Mouse (Mus musculus) R1 (cell line): ENCODE data around the gene Plin4.
"Not testable (repeated sequence)": the region's sequence is repeated elsewhere in the genome, so short reads cannot be mapped to it uniquely, and the experiment has no call there.

Experiments
- DNase-seq: peaks from one replicate; pipeline ENCODE4 v3.0.0-alpha.2; 2018; ENCODE audit warnings: low read depth, low spot score

The Plin4 gene

DNA sequence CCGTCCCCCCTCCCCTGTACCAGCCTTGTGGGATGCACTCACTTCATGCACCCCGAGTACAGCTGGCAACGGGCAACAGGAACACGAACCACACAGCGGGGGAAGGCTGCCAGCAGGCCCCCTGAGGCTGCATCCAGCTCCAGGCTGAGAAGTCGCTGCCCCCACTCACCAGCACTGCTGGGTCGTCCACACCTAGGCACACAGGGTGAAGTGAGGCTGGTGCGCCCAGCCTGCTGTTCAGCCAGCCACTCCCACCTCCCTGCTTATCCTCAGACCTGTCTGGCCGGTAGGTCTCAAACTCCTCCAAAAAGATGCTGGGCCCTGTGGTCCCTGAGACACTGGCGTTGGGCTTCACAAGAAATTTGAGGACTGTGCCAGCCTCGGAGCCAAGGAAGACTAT, 16.6 kb upstream of the Plin4 start:
- no peak for DNase-seq

DNA sequence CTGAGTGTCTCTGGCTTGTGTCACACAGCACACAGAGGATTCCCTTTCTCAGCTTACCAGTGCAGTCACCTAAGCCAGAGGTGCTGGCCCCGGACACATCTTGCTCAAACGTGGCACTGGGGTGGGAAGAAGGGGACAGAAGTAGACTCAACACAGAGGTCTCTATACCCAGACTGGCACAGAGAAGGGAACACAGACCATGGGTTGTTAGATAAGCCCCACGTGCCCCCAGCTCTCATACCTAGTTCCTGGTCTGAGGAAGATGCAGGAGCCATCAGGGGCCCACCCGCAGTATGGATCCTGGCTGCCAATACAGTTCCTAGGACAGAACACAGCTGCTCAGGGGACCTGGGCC, 15.7 kb upstream of the Plin4 start:
- no peak for DNase-seq

DNA sequence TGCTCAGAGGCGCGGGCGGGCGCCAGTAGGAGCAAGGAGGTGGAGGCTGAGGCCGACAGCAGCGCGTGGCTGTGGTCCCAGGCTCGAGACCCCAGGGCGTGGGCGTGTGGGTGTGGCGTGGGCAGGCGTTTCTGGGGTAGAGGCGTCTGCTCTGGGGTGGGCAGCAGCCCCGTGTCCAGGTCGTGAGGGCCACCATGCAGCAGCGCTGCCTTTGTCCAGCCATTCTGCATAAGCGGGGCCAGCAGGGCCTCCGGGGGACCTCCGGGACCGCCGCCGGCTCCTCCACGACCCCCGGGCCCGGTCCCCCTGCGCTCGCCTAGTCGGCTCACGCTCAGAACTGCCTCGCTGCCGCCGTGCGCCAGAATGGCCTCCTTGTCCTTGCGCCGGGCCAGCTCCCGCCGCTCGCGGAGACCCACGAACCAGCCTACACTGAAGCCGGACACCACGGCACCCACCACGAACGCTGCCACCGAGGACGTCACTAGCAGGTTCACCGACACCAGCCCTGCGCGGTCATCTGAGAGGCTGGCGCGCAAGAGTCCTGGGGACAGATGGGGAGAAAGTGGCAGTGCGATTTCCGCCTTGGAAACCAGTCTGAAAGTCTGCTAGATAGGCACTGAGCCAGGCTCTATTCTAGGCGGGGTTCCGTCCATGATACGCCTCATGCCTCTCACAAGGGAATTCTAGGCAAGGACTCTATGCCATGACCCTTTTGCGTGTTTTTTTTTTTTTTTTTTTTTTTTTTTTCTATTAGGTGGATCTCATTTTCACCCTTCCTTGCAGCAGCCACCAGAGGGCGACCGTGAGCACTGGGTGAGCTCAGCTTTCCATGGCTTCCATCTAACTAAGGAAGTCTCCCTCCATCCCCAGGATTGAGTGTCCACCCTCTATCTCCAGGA, 15.0 kb upstream of the Plin4 start:
- peak; percentile 79 for DNase-seq

DNA sequence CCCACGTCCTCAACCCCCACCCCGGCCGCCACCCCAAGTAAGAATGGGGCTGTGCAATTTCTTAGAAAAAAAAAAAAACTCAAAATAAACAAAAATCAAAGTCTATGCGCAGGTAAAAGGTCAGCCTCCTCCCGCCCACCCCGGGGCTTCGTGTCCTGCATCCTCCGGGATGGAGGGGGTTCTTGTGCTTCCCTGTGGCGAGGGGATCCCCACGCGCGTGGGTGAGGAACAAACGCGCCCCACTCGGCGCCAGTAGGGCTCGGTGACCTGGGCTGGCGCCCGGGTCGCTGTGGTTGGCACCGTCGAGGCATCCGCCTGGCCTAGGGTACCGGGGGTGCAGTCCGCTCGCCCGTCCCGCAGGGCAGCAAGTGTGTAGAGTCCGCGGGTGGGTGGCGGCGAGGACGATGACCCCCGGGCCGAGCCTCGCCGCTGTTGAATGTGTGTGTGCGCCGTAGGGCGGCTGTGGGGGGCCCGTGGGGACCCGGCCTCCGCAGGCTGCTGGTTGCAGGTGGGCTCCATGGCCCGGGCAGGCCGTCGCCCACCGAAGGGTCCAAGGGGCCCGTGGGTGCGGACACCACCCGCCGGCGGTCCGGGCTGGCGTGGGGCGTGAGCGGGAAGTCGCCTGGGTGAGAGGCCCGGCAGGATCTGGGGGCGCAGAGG, 14.2 kb upstream of the Plin4 start:
- DNase-seq, result no peak

DNA sequence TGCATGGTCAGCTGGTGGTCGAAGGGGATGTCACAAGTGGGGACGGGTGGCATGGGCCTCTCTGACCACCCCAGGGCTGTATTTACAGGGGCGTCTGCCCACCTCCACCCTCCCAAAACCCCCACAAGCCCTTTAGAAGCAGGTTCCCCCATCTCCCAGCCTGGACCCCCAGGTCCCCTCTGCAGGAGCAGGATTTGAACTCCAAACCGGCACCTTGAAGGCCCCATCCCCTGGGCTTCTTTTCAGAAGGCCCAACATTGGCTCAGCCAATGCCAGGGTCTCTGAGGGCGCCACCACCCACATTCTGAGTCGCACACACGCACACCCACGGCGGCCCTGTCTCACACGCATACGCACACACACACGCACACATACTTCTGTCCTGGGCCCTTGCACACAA, 13.6 kb upstream of the Plin4 start:
- no peak for DNase-seq

DNA sequence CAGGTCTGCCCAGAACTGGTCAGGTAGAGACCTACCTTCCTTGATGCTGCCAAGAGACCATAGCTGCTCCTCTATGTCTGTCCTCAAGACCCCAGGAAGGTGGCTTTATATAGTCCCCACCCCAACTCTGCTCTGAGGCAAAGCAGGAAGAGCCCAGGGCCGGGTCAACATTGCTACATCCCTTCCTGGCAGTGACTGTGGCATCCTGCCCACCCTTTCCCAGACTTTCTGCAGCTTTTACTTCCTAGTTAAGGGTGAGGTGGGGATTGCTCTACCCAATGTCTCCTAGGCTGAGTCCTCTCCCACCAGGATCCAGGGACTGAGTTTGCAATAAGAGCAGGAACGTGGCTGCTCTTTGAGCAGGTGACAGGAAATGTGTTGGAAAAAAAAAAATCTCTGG, 12.2 kb upstream of the Plin4 start, which contains the start of gene Lrg1:
Gene Lrg1, minus strand, starts transcription at position 176 of the 400 bp plus-strand sequence.
- no peak for DNase-seq

DNA sequence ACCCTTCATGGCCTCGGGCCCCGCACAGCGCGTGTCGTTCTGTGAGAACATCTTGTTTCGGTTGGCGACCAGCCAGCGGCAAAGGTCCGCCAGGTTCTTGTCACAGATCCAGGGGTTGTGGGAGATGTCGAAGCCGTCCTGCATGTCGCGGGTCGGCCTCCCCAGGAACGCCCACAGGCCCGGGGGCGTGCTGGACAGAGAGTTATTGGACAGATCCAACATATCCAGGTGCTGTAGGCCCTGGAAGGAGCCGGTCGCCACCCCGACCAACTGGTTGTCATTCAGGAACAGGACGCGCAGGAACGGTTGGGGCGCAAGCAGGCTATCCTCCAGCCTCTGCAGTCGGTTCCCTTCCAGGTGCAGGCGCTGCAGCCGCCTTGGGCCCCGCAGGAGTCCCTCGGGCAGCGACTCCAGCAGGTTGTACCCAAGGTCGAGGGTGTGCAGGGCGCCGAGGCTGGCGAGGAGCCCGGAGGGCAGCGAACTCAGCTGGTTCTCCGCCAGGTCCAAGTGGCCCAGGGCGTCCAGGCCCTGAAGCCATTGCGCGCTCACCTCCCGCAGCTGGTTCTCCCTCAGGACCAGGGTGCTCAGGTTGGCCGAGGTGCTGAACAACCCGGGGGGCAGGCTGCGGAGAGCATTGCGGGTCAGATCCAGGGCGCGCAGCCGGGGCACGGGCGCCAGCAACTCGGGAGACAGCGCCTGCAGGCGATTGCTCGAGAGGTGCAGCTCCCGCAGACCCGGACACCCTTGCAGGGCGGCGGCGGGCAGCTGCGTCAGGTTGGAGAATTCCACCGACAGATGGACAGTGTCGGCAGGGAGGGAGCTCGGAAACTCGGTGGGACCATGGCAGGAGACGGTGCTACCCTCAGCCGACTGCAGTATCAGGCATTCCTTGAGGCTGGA, 10.6 kb upstream of the Plin4 start:
- peak; percentile 35 for DNase-seq

DNA sequence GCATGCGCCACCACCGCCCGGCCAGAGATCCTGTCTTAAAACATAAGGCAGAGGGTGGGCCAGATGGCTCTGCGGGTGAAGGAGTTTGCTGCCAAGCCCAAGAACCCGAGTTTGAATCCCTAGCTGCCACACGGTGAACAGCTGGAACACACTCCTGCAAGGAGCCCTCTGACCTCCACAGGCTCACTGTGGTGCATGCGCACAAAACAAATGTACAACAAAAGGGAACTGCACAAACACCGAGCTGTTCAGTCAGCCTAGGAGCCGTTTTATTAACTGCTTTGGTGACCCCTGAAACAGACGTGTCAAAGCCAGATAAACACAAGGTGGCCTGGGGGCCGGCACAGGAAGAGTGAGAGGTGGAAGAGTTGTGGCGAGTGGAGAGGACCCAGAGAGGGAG, 9.8 kb upstream of the Plin4 start:
- DNase-seq, result peak; percentile 23

DNA sequence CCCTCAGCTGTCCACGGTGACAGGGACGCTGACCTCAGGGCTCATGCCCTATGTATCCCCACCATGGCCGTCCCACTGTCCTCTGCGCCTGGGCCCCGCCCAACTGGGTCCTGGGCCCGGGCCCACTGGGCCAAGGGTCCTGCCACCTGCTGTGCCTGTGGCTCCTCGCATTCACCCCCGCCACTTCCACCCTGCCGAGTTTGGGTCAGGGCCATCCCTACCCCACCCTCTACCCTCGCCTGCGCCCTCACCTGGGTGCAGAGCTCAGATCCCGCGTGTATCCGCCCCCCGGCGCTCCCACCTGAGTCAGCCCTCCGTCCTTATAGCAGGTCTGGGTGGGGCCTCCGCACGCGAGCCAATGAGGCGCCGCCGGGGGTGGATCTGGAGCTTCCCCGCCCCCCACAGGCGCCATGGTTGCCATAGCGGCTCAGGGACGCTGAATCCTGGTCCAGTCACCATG, 7.7 kb upstream of the Plin4 start, which contains the start of gene Plin5:
Gene Plin5, minus strand, starts transcription at position 346 of the 460 bp plus-strand sequence.
- DNase-seq, result peak; percentile 88

DNA sequence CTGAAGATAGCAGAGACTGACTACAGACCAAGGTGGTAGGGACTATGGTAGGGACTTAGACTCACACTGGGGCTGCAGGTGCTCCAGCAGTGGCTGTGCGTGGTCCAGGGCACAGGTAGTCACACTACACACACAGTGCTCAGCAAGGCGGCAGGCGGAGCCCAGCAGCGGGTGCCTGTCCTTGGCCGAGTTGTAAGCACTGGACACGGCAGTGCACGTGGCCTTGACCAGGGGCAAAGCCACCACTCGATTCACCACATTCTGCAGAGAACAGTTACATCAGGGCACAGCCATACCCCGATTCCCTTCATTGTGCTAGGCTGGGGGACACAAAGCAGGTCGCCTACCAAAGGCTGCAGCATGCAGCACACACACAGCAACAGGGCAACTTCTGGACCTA, 6.6 kb upstream of the Plin4 start:
- DNase-seq, result no peak

DNA sequence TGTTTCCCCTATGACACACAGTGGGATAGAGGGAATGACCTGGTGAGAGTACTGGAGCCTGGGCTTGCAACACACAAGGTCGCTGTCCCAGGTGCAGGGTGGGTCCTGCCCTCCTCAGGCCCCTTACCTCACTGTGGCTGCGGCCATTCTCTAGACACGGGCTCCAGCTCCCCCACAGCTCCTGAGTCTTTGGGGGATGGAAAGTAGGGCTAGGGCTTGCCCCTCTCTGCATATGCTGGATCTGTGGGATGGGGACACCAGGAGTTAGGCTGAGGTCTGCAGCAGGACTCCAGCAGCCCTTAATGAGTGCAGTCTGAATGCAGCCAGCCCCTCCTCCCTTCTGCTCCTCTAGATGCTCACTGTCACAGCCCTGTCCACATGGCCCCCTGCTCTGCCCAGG, 3.1 kb upstream of the Plin4 start:
- DNase-seq, result no peak

DNA sequence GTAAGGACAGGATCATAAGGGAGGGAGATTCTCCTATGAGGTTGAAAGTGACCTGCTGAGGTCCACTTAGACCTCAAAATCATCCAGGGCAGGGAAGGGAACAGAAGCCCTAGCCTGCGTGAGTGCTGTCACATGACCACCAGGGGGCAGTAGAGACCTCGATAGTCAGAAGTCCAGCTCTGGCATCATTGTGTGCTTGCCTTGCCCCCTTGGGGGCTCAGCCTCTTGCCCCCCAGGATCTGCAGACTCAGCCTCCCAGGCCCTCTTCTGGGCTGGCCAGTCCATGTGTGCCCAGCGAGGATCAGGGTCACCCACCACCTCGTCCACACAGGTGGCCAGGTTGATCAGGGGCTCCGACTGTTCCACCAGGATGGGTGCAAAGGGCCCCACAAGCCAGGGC, 2.3 kb upstream of the Plin4 start:
- DNase-seq, result peak; percentile 81

DNA sequence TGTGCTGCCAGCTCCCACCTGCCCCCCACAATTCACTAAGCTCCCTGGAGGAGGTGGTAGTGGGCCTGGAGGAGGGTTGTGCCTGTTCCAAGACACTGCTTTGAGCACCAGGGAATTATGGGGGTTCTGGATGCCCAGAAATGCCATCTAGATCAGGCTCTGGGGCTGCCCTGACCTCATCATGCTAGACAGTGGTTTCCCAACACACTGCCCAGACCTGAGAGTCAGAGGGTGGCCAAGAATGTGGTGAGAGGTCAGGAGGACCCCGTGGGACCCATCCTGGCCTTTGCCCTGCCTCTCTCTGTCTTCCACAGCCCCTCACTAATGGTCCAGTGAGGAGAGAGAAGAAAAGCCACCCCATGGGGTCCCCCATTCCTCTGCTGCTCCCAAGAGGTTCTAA, 1.4 kb upstream of the Plin4 start:
- DNase-seq, result no peak

DNA sequence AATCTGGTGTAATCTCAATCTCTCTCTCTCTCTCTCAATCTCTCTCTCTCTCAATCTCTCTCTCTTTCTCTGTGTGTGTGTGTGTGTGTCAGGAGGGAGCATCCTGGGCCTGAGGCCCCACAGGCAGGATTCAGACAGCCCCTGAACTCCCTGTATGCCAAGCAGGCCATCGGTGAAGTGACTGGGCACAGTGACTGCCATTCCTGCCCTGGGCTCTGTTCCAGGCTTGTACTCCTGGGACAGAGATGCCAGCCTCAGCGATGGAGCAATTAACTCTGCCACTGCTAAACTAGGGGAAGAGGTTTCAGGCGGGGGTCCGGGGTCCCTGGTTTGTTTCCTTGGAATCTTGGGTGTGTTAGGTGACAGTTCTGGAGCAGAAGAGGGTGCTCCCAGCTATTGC, 968 bp upstream of the Plin4 start:
- no peak for DNase-seq

DNA sequence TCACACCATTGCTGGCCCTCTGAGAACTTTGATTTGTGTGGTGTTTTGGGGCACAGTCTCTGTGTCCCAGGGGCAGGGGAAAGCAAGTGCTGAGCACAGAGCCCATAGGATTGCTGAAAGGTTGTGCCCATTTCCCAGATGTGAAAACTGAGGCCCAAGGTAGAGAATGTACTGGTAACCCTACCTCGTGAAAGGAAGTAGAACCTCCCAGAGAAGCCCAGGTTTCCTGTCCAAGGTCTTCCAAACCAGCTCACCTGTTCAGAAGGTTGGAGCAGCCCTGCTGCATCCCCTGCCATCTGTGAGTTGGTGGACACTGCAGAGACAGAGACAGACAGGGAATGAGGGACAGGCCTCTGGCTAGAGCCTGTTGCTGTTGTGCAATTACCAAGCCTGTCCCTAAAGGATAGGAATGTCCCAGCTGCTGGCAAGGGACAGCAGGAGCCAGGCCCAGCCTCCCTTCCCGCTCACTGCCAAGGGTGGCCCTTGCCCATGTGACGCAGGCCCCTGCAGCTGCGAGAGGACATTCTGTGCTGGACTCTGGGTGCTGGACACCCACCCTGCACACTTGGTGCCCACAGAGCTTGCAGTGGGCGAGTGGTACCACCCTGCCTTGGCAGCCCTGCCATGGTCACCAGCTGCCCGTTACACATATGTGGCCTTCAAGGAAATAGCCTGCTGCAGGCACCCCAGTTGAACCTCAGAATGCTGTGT, 1.1 kb downstream of the Plin4 start:
- no peak for DNase-seq

DNA sequence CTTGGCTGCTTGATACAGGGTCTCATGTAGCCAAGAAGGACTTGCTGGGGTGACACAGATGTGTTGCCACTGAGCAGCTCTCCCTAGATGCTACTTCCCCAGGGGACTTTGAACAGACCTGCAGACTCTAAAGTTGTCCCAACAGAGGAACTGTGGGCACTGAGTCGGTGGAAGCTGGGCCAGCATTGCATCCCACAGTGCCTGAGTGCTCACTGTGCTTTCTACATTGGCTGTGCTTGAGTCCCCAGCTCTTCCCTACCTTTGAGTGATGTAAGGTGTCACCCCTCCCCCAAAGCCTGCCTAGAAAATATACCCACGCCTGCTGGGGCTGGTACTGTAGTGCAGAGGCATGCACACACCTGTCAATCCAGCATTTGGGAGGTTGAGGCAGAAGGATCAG, 1.9 kb downstream of the Plin4 start:
- DNase-seq, result no peak

DNA sequence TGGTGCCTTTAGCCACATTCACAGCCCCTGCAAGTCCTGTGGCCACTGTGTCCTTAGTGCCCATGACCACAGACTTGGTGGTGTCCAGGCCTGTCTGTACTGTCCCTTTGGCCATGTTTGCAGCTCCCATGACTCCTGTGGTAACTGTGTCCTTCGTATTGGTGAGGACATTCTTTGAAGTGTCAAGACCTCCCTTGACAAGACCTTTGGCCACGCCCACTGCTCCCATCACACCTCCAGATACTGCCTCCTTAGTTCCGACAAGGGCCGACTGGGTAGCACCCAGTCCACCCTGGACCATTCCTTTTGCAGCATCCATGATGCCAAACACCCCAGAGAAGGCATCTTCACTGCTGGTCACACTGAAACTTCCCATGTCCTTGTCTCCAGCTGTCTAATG, 2.6 kb downstream of the Plin4 start:
- no peak for DNase-seq

DNA sequence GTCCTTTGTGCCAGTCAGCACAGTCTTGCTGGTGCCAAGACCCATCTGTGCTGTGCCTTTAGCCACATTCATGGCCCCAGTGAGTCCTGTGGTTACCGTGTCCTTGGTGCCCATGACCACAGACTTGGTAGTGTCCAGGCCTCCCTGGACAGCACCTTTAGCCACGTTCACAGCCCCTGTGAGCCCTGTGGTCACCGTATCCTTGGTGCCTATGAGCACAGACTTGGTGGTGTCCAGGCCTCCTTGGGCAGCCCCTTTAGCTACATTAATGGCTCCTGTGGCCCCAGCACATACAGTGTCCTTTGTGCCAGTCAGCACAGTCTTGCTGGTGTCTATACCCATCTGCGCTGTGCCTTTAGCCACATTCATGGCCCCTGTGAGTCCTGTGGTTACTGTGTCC, 3.2 kb downstream of the Plin4 start:
- DNase-seq, result not testable (repeated sequence)

DNA sequence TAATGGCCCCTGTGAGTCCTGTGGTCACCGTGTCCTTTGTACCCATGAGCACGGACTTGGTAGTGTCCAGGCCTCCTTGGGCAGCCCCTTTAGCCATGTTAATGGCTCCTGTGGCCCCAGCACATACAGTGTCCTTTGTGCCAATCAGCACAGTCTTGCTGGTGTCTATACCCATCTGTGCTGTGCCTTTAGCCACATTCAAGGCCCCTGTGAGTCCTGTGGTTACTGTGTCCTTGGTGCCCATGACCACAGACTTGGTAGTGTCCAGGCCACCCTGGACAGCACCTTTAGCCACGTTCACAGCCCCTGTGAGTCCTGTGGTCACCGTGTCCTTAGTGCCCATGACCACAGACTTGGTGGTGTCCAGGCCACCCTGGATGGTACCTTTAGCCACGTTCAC, 4.8 kb downstream of the Plin4 start:
- DNase-seq, result not testable (repeated sequence)

DNA sequence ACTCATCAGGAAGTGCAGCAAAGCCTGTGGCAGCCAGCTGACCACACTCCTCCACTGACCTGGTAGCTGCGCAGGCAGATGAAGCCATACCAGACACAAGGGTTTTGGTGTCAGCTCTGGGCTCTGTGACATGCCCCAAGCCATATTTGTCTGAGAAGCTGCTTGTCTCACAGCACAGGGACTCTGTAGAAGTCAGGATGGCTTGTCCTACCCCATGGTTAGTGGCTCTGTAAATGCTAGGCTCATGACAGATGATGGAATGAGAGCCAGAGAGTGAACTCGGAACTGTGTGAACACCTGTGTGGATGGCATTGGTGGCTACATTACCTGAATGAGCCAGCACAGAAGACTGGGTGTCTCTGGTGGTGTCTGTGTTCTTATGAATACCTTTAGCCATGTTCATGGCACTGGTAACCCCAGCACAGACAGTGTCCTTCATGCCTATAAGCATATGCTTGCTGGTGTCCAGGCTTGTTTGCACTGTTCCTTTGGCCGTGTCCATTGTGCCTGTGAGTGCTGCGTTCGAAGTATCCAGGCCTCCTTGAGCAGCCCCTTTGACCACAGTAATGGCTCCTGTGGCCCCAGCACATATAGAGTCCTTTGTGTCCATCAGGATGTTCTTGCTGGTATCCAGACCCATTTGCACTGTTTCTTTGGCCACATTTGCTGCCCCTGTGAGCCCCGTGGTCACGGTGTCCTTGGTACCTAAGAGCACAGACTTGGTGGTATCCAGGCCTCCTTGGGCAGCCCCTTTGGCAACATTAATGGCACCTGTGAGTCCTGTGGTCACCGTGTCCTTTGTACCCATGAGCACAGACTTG, 5.9 kb downstream of the Plin4 start:
- no peak for DNase-seq
